Mouse (Mus musculus) cerebellum, adult 2 months (tissue): ENCODE measurements around the gene Lsm11.

Source experiments
- CTCF ChIP-seq: fragments of 200-500 bp; IDR thresholded peaks from 2 replicates; pipeline ENCODE4 v1.5.1; 2011; ENCODE audit warnings: low read depth, mild to moderate bottlenecking, control low read depth, low read length, moderate library complexity, borderline replicate concordance; ENCODE audit not compliant: insufficient read depth
- POLR2A ChIP-seq: fragments of 200-500 bp; IDR thresholded peaks from 2 replicates; pipeline ENCODE4 v1.6.1; 2011; ENCODE audit warnings: low read length, control low read depth, borderline replicate concordance; ENCODE audit not compliant: insufficient read depth

DNA sequence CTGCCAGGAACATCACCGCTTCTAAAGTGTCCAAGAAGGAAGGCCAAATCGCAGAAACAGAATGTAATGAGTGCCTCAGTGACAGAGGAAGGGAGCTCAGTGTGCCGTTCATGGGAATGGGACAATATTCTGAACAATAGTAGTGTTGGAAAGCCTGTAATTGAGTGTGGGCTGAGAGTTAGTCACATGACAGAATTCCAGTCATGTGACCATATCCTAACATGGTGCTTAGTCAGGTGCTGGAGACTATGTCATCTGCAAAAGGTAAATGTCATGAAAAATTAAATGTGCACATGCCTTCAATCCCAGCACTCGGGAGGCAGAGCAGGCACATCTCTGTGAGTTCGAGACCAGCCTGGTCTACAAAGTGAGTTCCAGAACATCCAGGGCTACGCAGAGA lies 26.7 kb downstream of the Lsm11 start:
- TF ChIP-seq CTCF: no peak
- TF ChIP-seq POLR2A: no peak
